Mouse (Mus musculus): ENCODE results near the gene Jak1. TPM values are rescaled to one million over a fixed set of nuclear protein-coding genes. Genes with fewer than 3 reads are reported as not detected.

Gene Jak1
- total and polyA plus RNA-seq, 3 experiments: 37.3 to 41.9 TPM; not detected in 1

DNA sequence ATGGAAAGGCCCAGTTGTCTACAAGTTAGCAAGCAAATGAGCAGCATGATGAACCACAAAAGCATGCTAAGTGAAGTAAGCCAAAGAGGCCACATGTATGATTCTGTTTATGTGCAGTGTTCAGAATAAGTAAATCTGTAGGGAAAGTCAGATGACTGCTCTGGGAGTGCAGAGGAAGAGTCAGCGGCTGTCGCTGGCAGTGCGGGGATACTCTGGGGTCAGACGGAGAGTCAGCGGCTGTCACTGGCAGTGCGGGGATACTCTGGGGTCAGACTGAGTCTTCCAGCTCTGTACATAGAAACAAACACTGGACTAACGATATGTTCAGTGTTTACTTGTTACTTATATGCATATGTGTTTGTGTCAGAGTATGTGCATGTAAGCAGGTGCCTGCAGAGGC is 120.3 kb downstream of the Jak1 start:
- Histone ChIP-seq H3K4me1 (ENCODE audit: control insufficient read depth in 1 of 2, insufficient read depth in 2 of 2, low read length in 2 of 2) (no peaks in the 10 kb centered on the region), H3K27me3 (ENCODE audit: control insufficient read depth in 1 of 2, insufficient read depth in 2 of 2, low read length in 2 of 2) (no peaks in the 10 kb centered on the region), H3K9me3 (replicated peaks; ENCODE audit: insufficient read depth, low read length) (no peaks in the 10 kb centered on the region), H3K27ac (ENCODE audit: control insufficient read depth, low read depth, low read length) (no peak overlapping the region), H3K9ac (ENCODE audit: control insufficient read depth, low read depth, low read length, poor library complexity, severe bottlenecking) (no peak overlapping the region), H3K79me2 (ENCODE audit: control insufficient read depth, insufficient read depth, low read length, poor library complexity) (no peaks in the 10 kb centered on the region), H3K4me3 (ENCODE audit: control insufficient read depth in 1 of 2, insufficient read depth in 1 of 2, low read depth in 2 of 2, low read length in 2 of 2) (no peak overlapping the region), H3K36me3 (ENCODE audit: control insufficient read depth in 1 of 2, insufficient read depth in 2 of 2, low read length in 2 of 2) (peaks cover 0 to 2% of the 10 kb centered on the region in 2 experiments; a peak in 2 of 4 replicates)
- TF ChIP-seq RCOR1 (IDR thresholded peaks at IDR 0.05; ENCODE audit: low read depth, low read length): no peak
- no peak for TF ChIP-seq GATA1 (IDR thresholded peaks at IDR 0.05; ENCODE audit: low read depth, low read length)
- TF ChIP-seq SIN3A (IDR thresholded peaks at IDR 0.05; ENCODE audit: low read length): no peak
- TF ChIP-seq CHD1 (IDR thresholded peaks at IDR 0.05; ENCODE audit: low read depth, low read length): no peak
- TF ChIP-seq GABPA (IDR thresholded peaks at IDR 0.05; ENCODE audit: low read depth, low read length): no peak
- no peak for TF ChIP-seq TAL1 (IDR thresholded peaks at IDR 0.05; ENCODE audit: low read length)
- TF ChIP-seq CTCF (IDR thresholded peaks at IDR 0.05 in 2 of 3, conservative IDR thresholded peaks at IDR 0.05 in 1 of 3; ENCODE audit: control insufficient read depth in 1 of 3, insufficient read depth in 1 of 3, low read depth in 2 of 3, low read length in 3 of 3, poor library complexity in 1 of 3, severe bottlenecking in 1 of 3): no peak
- no peak for TF ChIP-seq ELF1 (IDR thresholded peaks at IDR 0.05; ENCODE audit: low read depth, low read length)
- TF ChIP-seq ZMIZ1 (IDR thresholded peaks at IDR 0.05; ENCODE audit: low read depth, low read length): no peak
- no peak for TF ChIP-seq MXI1 (IDR thresholded peaks at IDR 0.05; ENCODE audit: low read depth, low read length)
- no peak for TF ChIP-seq POLR2AphosphoS5 (IDR thresholded peaks at IDR 0.05; ENCODE audit: borderline replicate concordance, low read depth, low read length)
- TF ChIP-seq POLR2A (IDR thresholded peaks at IDR 0.05; ENCODE audit: control insufficient read depth in 1 of 2, insufficient read depth in 1 of 2, low read depth in 1 of 2, low read length in 2 of 2, poor library complexity in 1 of 2): no peak
- TF ChIP-seq RAD21 (IDR thresholded peaks at IDR 0.05; ENCODE audit: low read depth, low read length): no peak
- TF ChIP-seq ZKSCAN1 (IDR thresholded peaks at IDR 0.05; ENCODE audit: low read depth, low read length): no peak
- TF ChIP-seq EP300 (IDR thresholded peaks at IDR 0.05; ENCODE audit: low read depth in 1 of 2, low read length in 2 of 2): no peak
- TF ChIP-seq ETS1 (IDR thresholded peaks at IDR 0.05; ENCODE audit: low read depth, low read length): no peak
- no peak for TF ChIP-seq SMC3 (IDR thresholded peaks at IDR 0.05; ENCODE audit: low read depth, low read length)
- TF ChIP-seq NELFE (IDR thresholded peaks at IDR 0.05; ENCODE audit: low read depth, low read length): no peak
- DNase-seq (ENCODE audit: low read depth, low spot score): no peak

- Histone ChIP-seq H3K4me1 (ENCODE audit: control insufficient read depth in 1 of 2, insufficient read depth in 2 of 2, low read length in 2 of 2) (no peaks in the 10 kb centered on the region), H3K9me3 (replicated peaks; ENCODE audit: insufficient read depth, low read length) (no peaks in the 10 kb centered on the region), H3K36me3 (ENCODE audit: control insufficient read depth in 1 of 2, insufficient read depth in 2 of 2, low read length in 2 of 2) (peaks cover 0 to 2% of the 10 kb centered on the region in 2 experiments; a peak in 2 of 4 replicates), H3K4me3 (ENCODE audit: control insufficient read depth in 1 of 2, insufficient read depth in 1 of 2, low read depth in 2 of 2, low read length in 2 of 2) (no peak overlapping the region), H3K27ac (ENCODE audit: control insufficient read depth, low read depth, low read length) (no peak overlapping the region), H3K79me2 (ENCODE audit: control insufficient read depth, insufficient read depth, low read length, poor library complexity) (no peaks in the 10 kb centered on the region), H3K27me3 (ENCODE audit: control insufficient read depth in 1 of 2, insufficient read depth in 2 of 2, low read length in 2 of 2) (no peaks in the 10 kb centered on the region), H3K9ac (ENCODE audit: control insufficient read depth, low read depth, low read length, poor library complexity, severe bottlenecking) (no peak overlapping the region)
- DNase-seq (ENCODE audit: low read depth, low spot score): no peak
- no peak for TF ChIP-seq POLR2AphosphoS5 (IDR thresholded peaks at IDR 0.05; ENCODE audit: borderline replicate concordance, low read depth, low read length)
- no peak for TF ChIP-seq ELF1 (IDR thresholded peaks at IDR 0.05; ENCODE audit: low read depth, low read length)
- TF ChIP-seq MYC (IDR thresholded peaks at IDR 0.05; ENCODE audit: low read depth, low read length): no peak
- no peak for TF ChIP-seq SIN3A (IDR thresholded peaks at IDR 0.05; ENCODE audit: low read length)
- TF ChIP-seq HCFC1 (IDR thresholded peaks at IDR 0.05; ENCODE audit: low read depth, low read length): no peak
- TF ChIP-seq NRF1 (IDR thresholded peaks at IDR 0.05; ENCODE audit: insufficient read depth, low read depth, low read length, poor library complexity, severe bottlenecking): no peak
- TF ChIP-seq CTCF (IDR thresholded peaks at IDR 0.05 in 2 of 3, conservative IDR thresholded peaks at IDR 0.05 in 1 of 3; ENCODE audit: control insufficient read depth in 1 of 3, insufficient read depth in 1 of 3, low read depth in 2 of 3, low read length in 3 of 3, poor library complexity in 1 of 3, severe bottlenecking in 1 of 3): no peak
- TF ChIP-seq MAZ (IDR thresholded peaks at IDR 0.05; ENCODE audit: low read depth, low read length): no peak
- no peak for TF ChIP-seq BHLHE40 (IDR thresholded peaks at IDR 0.05; ENCODE audit: borderline replicate concordance, low read depth, low read length)
- TF ChIP-seq UBTF (IDR thresholded peaks at IDR 0.05; ENCODE audit: borderline replicate concordance, insufficient read depth, low read depth, low read length): no peak
- no peak for TF ChIP-seq CHD2 (IDR thresholded peaks at IDR 0.05; ENCODE audit: low read length)
- TF ChIP-seq ZKSCAN1 (IDR thresholded peaks at IDR 0.05; ENCODE audit: low read depth, low read length): no peak
- TF ChIP-seq MYB (IDR thresholded peaks at IDR 0.05; ENCODE audit: low read depth, low read length): no peak
- no peak for TF ChIP-seq ETS1 (IDR thresholded peaks at IDR 0.05; ENCODE audit: low read depth, low read length)
- no peak for TF ChIP-seq POLR2AphosphoS2 (IDR thresholded peaks at IDR 0.05; ENCODE audit: low read length)
- no peak for TF ChIP-seq GABPA (IDR thresholded peaks at IDR 0.05; ENCODE audit: low read depth, low read length)
- TF ChIP-seq MXI1 (IDR thresholded peaks at IDR 0.05; ENCODE audit: low read depth, low read length): no peak
- TF ChIP-seq RCOR1 (IDR thresholded peaks at IDR 0.05; ENCODE audit: low read depth, low read length): no peak
These were observed 120.7 kb downstream of the Jak1 start for GRCm38 (mm10) chr4:101144361-101144760.
